Mouse (Mus musculus) myocyte (in vitro differentiated cells): Measurements from ENCODE around the gene Foxp4. TPM values are rescaled to one million over a fixed set of nuclear protein-coding genes. Genes with fewer than 3 reads are reported as not detected.
"Not testable (repeated sequence)": the region's sequence is repeated elsewhere in the genome, so short reads cannot be mapped to it uniquely, and the experiment has no call there.

Source experiments
- H3K27me3 ChIP-seq: one replicate; pipeline ENCODE4 v1.6.1; 2011; ENCODE audit not compliant: control insufficient read depth, insufficient read depth, insufficient read length
- H3K36me3 ChIP-seq: one replicate; pipeline ENCODE4 v1.6.1; 2011; ENCODE audit not compliant: control insufficient read depth, insufficient read depth
- H3K4me2 ChIP-seq: one replicate; pipeline ENCODE4 v1.6.1; 2011; ENCODE audit warnings: low read depth, control low read depth
- H3K4me3 ChIP-seq: one replicate; pipeline ENCODE4 v1.5.1; 2011; ENCODE audit warnings: mild to moderate bottlenecking, control low read depth, moderate library complexity
- H3K79me2 ChIP-seq: one replicate; pipeline ENCODE4 v1.6.1; 2011; ENCODE audit not compliant: control insufficient read depth, insufficient read depth
- H3ac ChIP-seq: one replicate; pipeline ENCODE4 v1.6.1; 2011; ENCODE audit not compliant: control insufficient read depth, insufficient read length
- CEBPB ChIP-seq: IDR thresholded peaks from 2 replicates; pipeline ENCODE4 v1.6.1; 2011; ENCODE audit warnings: mild to moderate bottlenecking, moderate library complexity; ENCODE audit not compliant: poor library complexity, insufficient read depth, severe bottlenecking
- E2F4 ChIP-seq: IDR thresholded peaks from one replicate; pipeline ENCODE4 v1.6.1; 2011; ENCODE audit warnings: mild to moderate bottlenecking, control low read depth, moderate library complexity; ENCODE audit not compliant: insufficient read depth
- MAX ChIP-seq: IDR thresholded peaks from one replicate; pipeline ENCODE4 v1.6.1; 2011; ENCODE audit warnings: low read depth, mild to moderate bottlenecking, control low read depth
- MYOD1 ChIP-seq, 3 experiments: IDR thresholded peaks; one replicate each; pipeline ENCODE4 v1.6.1; 2011; ENCODE audit warnings: control low read depth in 2 of 3, low read depth in 2 of 3, mild to moderate bottlenecking in 2 of 3, moderate library complexity in 1 of 3; ENCODE audit not compliant: insufficient read length in 2 of 3, control insufficient read depth in 1 of 3
- MYOG ChIP-seq, 3 experiments: IDR thresholded peaks; one replicate each; pipeline ENCODE4 v1.6.1; 2011; ENCODE audit warnings: control low read depth in 2 of 3, low read depth in 2 of 3, mild to moderate bottlenecking in 2 of 3; ENCODE audit not compliant: insufficient read length in 2 of 3, control insufficient read depth in 1 of 3, insufficient read depth in 1 of 3
- POLR2A ChIP-seq: IDR thresholded peaks from one replicate; pipeline ENCODE4 v1.6.1; 2011; ENCODE audit warnings: low read depth, mild to moderate bottlenecking, control low read depth, moderate library complexity; ENCODE audit not compliant: insufficient read length
- POLR2AphosphoS2 ChIP-seq: IDR thresholded peaks from one replicate; pipeline ENCODE4 v1.6.1; 2011; ENCODE audit warnings: low read depth, control low read depth; ENCODE audit not compliant: insufficient read length
- REST ChIP-seq: IDR thresholded peaks from one replicate; pipeline ENCODE4 v1.6.1; 2011; ENCODE audit warnings: mild to moderate bottlenecking, control low read depth, moderate library complexity; ENCODE audit not compliant: insufficient read depth, insufficient read length
- SRF ChIP-seq: IDR thresholded peaks from one replicate; pipeline ENCODE4 v1.6.1; 2011; ENCODE audit warnings: low read depth; ENCODE audit not compliant: control insufficient read depth, insufficient read length
- TCF12 ChIP-seq: IDR thresholded peaks from one replicate; pipeline ENCODE4 v1.6.1; 2011; ENCODE audit warnings: mild to moderate bottlenecking, control low read depth; ENCODE audit not compliant: poor library complexity, insufficient read depth, severe bottlenecking
- TCF3 ChIP-seq: IDR thresholded peaks from one replicate; pipeline ENCODE4 v1.6.1; 2011; ENCODE audit warnings: low read depth, control low read depth; ENCODE audit not compliant: insufficient read length
- USF1 ChIP-seq: IDR thresholded peaks from one replicate; pipeline ENCODE4 v1.6.1; 2011; ENCODE audit warnings: low read depth, mild to moderate bottlenecking, control low read depth, moderate library complexity
- polyA plus RNA-seq: library from polyadenylated mRNA; unstranded; fragments of >200 nt; fragmentation: generic; extraction: Trizol; gene quantifications from one replicate; pipeline ENCODE4 v1.2.1, GENCODE M21; 2012; ENCODE audit warnings: missing spikeins

Foxp4 gene
- polyA plus RNA-seq, 1 experiment, result 24.7 TPM

GRCm38 (mm10) chr17:47863023-47863422, 61.4 kb downstream of the Foxp4 start:
- H3K27me3 ChIP-seq, result no peaks in the 10 kb centered on the region
- H3K4me3 ChIP-seq, result no peak overlapping the region
- H3K79me2 ChIP-seq, result no peaks in the 10 kb centered on the region
- no peak overlapping the region for H3ac ChIP-seq
- no peaks in the 10 kb centered on the region for H3K36me3 ChIP-seq
- TF ChIP-seq POLR2AphosphoS2 (peak; percentile 71), SRF (no peak), MYOD1 (IDR thresholded peaks at IDR 0.05; ENCODE audit: control insufficient read depth in 1 of 3, insufficient read length in 2 of 3, low read depth in 2 of 3) (no peak), E2F4 (no peak), CEBPB (no peak), TCF3 (no peak)
- no peak overlapping the region for H3K4me2 ChIP-seq

GRCm38 (mm10) chr17:47855544-47855943, 68.9 kb downstream of the Foxp4 start:
- H3K79me2 ChIP-seq, result no peaks in the 10 kb centered on the region
- no peaks in the 10 kb centered on the region for H3K27me3 ChIP-seq
- TF ChIP-seq REST (no peak), TCF3 (no peak), MAX (no peak), POLR2A (no peak), CEBPB (no peak), USF1 (no peak), MYOG (IDR thresholded peaks at IDR 0.05; ENCODE audit: control insufficient read depth in 1 of 3, insufficient read depth in 1 of 3, insufficient read length in 2 of 3, low read depth in 2 of 3) (no peak), MYOD1 (IDR thresholded peaks at IDR 0.05; ENCODE audit: control insufficient read depth in 1 of 3, insufficient read length in 2 of 3, low read depth in 2 of 3) (no peak), E2F4 (no peak), TCF12 (no peak), SRF (no peak)
- H3K4me3 ChIP-seq, result no peak overlapping the region
- H3K4me2 ChIP-seq, result no peak overlapping the region
- no peak overlapping the region for H3ac ChIP-seq
- no peaks in the 10 kb centered on the region for H3K36me3 ChIP-seq

DNA sequence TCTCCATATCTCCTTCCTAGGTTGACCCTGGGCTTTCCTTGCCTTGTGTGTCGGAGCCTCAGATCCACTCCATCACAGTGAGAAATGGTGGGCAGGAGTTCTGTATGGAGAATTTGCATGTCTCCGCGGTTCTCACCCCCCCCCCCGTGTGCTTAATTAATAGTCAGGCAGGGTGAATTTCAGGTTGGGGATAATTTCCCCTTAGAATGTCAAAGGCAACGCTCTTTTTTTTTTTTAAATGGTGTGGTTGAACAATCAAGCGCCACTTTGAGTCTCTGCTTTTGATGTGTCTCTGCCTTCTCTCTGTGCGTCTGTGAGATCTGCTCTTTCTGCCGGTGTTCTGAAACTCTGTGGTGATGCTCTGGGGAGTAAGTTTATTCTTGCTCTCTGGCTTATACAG, 69.5 kb downstream of the Foxp4 start:
- TF ChIP-seq SRF (no peak), TCF3 (no peak), E2F4 (no peak), POLR2AphosphoS2 (no peak), REST (no peak)
- Histone ChIP-seq H3ac (no peak overlapping the region), H3K79me2 (no peaks in the 10 kb centered on the region), H3K27me3 (no peaks in the 10 kb centered on the region), H3K4me2 (no peak overlapping the region), H3K4me3 (no peak overlapping the region), H3K36me3 (no peaks in the 10 kb centered on the region)

DNA sequence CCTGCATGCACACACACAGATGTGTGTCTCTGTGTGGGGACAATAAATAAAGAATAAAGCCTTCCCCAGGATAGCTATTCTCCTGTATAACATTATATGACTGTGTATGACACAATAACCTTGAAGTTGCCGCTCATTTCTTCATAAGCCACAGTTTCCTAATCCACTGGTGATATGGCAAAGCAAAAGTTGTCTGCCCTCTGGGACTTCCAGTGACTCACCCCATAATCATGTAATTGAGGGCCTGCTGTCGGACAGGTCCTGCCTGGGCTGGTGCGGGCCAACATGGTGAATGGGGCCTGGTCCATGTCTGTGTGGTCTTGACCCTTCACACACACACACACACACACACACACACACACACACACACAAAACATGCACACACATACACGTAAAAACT, 70.7 kb downstream of the Foxp4 start:
- Histone ChIP-seq H3K4me2 (no peak overlapping the region), H3K36me3 (no peaks in the 10 kb centered on the region), H3K4me3 (no peak overlapping the region), H3K27me3 (no peaks in the 10 kb centered on the region), H3ac (no peak overlapping the region), H3K79me2 (no peaks in the 10 kb centered on the region)
- TF ChIP-seq POLR2AphosphoS2 (no peak), POLR2A (no peak), MYOD1 (IDR thresholded peaks at IDR 0.05; ENCODE audit: control insufficient read depth in 1 of 3, insufficient read length in 2 of 3, low read depth in 2 of 3) (no peak), CEBPB (no peak), USF1 (no peak), TCF3 (no peak), SRF (no peak), REST (no peak), TCF12 (no peak)

DNA sequence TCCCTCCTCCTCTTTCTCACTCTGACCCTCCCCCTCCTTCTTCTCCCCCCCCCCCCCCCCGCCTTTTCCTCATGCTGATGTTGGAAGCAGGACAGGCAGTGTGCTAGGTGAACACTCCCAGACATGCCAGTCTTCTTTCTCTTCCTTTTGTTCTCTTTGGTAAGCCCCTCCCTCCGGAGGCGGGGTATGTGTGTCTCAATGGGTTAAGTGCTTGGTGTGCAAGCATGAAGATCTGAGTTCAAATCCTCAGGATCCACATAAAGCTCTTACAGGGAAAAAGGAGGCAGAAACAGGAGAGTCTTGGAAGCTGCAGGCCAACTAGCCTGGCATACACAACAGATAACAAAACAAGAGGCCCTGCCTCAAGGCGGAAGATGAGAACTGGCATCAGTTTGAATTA, 71.1 kb downstream of the Foxp4 start:
- Histone ChIP-seq H3K4me2 (no peak overlapping the region), H3K36me3 (no peaks in the 10 kb centered on the region), H3K27me3 (no peaks in the 10 kb centered on the region), H3K4me3 (no peak overlapping the region), H3ac (no peak overlapping the region), H3K79me2 (no peaks in the 10 kb centered on the region)
- no peak for TF ChIP-seq MYOD1 (IDR thresholded peaks at IDR 0.05; ENCODE audit: control insufficient read depth in 1 of 3, insufficient read length in 2 of 3, low read depth in 2 of 3)
- TF ChIP-seq POLR2A, result no peak
- TF ChIP-seq MYOG (IDR thresholded peaks at IDR 0.05; ENCODE audit: control insufficient read depth in 1 of 3, insufficient read depth in 1 of 3, insufficient read length in 2 of 3, low read depth in 2 of 3), result no peak
- no peak for TF ChIP-seq SRF
- TF ChIP-seq TCF12, result no peak

GRCm38 (mm10) chr17:47851798-47852360, 72.6 kb downstream of the Foxp4 start:
- H3K79me2 ChIP-seq, H3ac ChIP-seq, H3K36me3 ChIP-seq, H3K4me3 ChIP-seq, H3K27me3 ChIP-seq: not testable (repeated sequence)
- peak overlapping the region; percentile 2 for H3K4me2 ChIP-seq
